Mouse (Mus musculus) ES-E14 (cell line): Measurements from ENCODE around the gene Vpreb2.

ENCODE experiments used
- HCFC1 ChIP-seq: IDR thresholded peaks from 2 replicates; pipeline ENCODE4 v1.6.1; 2012; ENCODE audit warnings: low read length, inconsistent platforms, borderline replicate concordance; ENCODE audit not compliant: insufficient read depth
- MAFK ChIP-seq: IDR thresholded peaks from 2 replicates; pipeline ENCODE4 v1.6.1; 2014; ENCODE audit warnings: mild to moderate bottlenecking, low read depth, low read length, inconsistent platforms; ENCODE audit not compliant: insufficient read depth
- ZC3H11A ChIP-seq: IDR thresholded peaks from 2 replicates; pipeline ENCODE4 v1.6.1; 2012; ENCODE audit warnings: low read depth, mild to moderate bottlenecking, inconsistent platforms, low read length, borderline replicate concordance

DNA sequence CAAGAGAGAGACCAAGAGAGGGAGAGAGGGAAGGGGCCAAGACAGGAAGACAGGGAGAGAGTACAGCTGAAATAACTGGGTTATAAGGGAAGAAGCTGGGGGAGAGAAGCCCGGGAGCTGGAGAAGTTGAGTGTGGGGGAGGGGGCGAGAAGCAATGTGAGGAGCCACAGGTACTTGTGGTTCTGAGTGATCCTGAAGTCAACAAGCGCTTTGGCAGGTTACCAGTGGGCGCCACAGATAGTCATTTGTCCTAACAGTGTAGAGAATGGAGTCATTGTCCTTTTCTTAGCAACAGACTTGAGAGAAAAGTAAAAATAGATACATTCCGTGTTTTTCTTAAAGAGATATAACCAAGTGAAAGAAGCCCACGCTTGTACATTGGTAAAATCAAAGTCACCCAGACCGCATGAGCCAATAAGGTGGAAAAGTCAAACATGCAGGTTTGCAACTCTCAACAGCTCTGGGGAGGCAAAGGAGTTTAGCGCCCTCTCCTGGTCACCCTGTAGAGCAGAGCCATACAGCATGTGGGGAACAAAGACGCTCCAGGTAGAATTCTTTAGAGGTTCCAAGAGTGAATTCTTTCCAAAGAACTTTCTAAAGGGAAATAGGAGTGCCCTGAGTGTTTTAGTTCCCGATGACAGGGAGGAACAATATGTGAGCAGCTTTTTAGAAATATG lies 6.4 kb downstream of the Vpreb2 start:
- TF ChIP-seq HCFC1 (no peak), ZC3H11A (peak; percentile 70; the same call in 1 of the 2 replicates), MAFK (no peak)
